Mouse (Mus musculus) heart, embryonic 15.5 days (tissue): ENCODE measurements at regions not wholly inside any gene's neighbourhood (a gene's known extent, or its start where the extent isn't known, plus 50 kb on each side); places are given as distances from the start of the nearest gene placed in this dataset.

ENCODE experiments used
- ATAC-seq: fragments of 200-750 bp; cut with Nextera tagmentation; replicated peaks from 2 replicates; pipeline ENCODE4 v1.8.0; 2017; ENCODE audit warnings: low read depth, moderate TSS enrichment; ENCODE audit not compliant: insufficient number of reproducible peaks, insufficient read depth, low FRiP score
- H3K27ac ChIP-seq: fragments of 300-500 bp; sonication (generic); 2 replicates; pipeline ENCODE4 v1.5.1; 2015; ENCODE audit warnings: mild to moderate bottlenecking, inconsistent platforms
- H3K27me3 ChIP-seq: fragments of 300-500 bp; sonication (generic); 2 replicates; pipeline ENCODE4 v1.6.1; 2015; ENCODE audit warnings: inconsistent platforms
- H3K36me3 ChIP-seq: fragments of 300-500 bp; sonication (generic); 2 replicates; pipeline ENCODE4 v1.6.1; 2015; ENCODE audit warnings: mild to moderate bottlenecking, inconsistent platforms
- H3K4me1 ChIP-seq: fragments of 300-500 bp; sonication (generic); replicated peaks from 2 replicates; pipeline ENCODE4 v1.6.1; 2015; ENCODE audit warnings: inconsistent platforms
- H3K4me2 ChIP-seq: fragments of 300-500 bp; sonication (generic); 2 replicates; pipeline ENCODE4 v1.6.1; 2015; ENCODE audit warnings: inconsistent platforms, mild to moderate bottlenecking, moderate library complexity
- H3K4me3 ChIP-seq: fragments of 300-500 bp; sonication (generic); 2 replicates; pipeline ENCODE4 v1.5.1; 2015; ENCODE audit warnings: mild to moderate bottlenecking, inconsistent platforms
- H3K9ac ChIP-seq: fragments of 300-500 bp; sonication (generic); 2 replicates; pipeline ENCODE4 v1.6.1; 2015; ENCODE audit warnings: mild to moderate bottlenecking, inconsistent platforms
- H3K9me3 ChIP-seq: fragments of 300-500 bp; sonication (generic); replicated peaks from 2 replicates; pipeline ENCODE4 v1.6.1; 2016; ENCODE audit warnings: inconsistent platforms
- WGBS: fragments of 180-500 bp; shearing (Covaris S2); methylation state at CpG from one replicate; pipeline ENCODE4 v1.1.7; 2015; ENCODE audit warnings: mixed read lengths; 5-methylcytosine and 5-hydroxymethylcytosine counted together

GRCm38 (mm10) chr15:36719241-36719640 is 288.3 kb downstream of the Zfp706 start:
- H3K4me1 ChIP-seq, result peaks cover 23% of the 10 kb centered on the region
- H3K9ac ChIP-seq, result no peak overlapping the region

GRCm38 (mm10) chr15:36717835-36718234 is 289.7 kb downstream of the Zfp706 start:
- no peaks in the 10 kb centered on the region for H3K36me3 ChIP-seq
- H3K4me2 ChIP-seq, result no peak overlapping the region
- H3K27me3 ChIP-seq, result no peaks in the 10 kb centered on the region
- H3K9me3 ChIP-seq, result no peaks in the 10 kb centered on the region
- no peak overlapping the region for H3K27ac ChIP-seq
- no peak overlapping the region for H3K4me3 ChIP-seq
- H3K4me1 ChIP-seq, result peaks cover 20% of the 10 kb centered on the region
- H3K9ac ChIP-seq, result no peak overlapping the region
- 76% methylated on average over 6 of the region's 6 CpGs for WGBS
- ATAC-seq, result no peak

More at GRCm38 (mm10) chr15:36719241-36719640, 288.3 kb downstream of the Zfp706 start:
- ATAC-seq, result no peak
- Histone ChIP-seq H3K36me3 (no peaks in the 10 kb centered on the region), H3K9me3 (no peaks in the 10 kb centered on the region), H3K4me3 (no peak overlapping the region), H3K4me2 (no peak overlapping the region), H3K27ac (no peak overlapping the region), H3K27me3 (no peaks in the 10 kb centered on the region)
- WGBS, result 47% methylated on average over 2 of the region's 2 CpGs

GRCm38 (mm10) chr15:36716686-36717038 is 290.9 kb downstream of the Zfp706 start:
- no peaks in the 10 kb centered on the region for H3K9me3 ChIP-seq
- peak overlapping the region; percentile 43; the same call in 1 of the 2 replicates for H3K9ac ChIP-seq
- H3K4me1 ChIP-seq, result peaks cover 8% of the 10 kb centered on the region
- no peaks in the 10 kb centered on the region for H3K36me3 ChIP-seq
- H3K27ac ChIP-seq, result peak overlapping the region; percentile 70
- peak; percentile 33; the same call in 1 of the 2 replicates for ATAC-seq
- H3K4me2 ChIP-seq, result peak overlapping the region; percentile 59; the same call in 1 of the 2 replicates
- H3K27me3 ChIP-seq, result no peaks in the 10 kb centered on the region
- no peak overlapping the region for H3K4me3 ChIP-seq

- H3K9me3 ChIP-seq, result no peaks in the 10 kb centered on the region
- no peaks in the 10 kb centered on the region for H3K27me3 ChIP-seq
- peak overlapping the region; percentile 43 for H3K9ac ChIP-seq
- H3K4me3 ChIP-seq, result peak overlapping the region; percentile 45
- peaks cover 8% of the 10 kb centered on the region for H3K4me1 ChIP-seq
- H3K36me3 ChIP-seq, result no peaks in the 10 kb centered on the region
- H3K4me2 ChIP-seq, result peak overlapping the region; percentile 59
- ATAC-seq, result peak; percentile 63; the same call in 1 of the 2 replicates
- peak overlapping the region; percentile 70 for H3K27ac ChIP-seq
- 9% methylated on average over 26 of the region's 26 CpGs for whole genome bisulfite sequencing
Measured at GRCm38 (mm10) chr15:36715745-36716685, 291.6 kb downstream of the Zfp706 start.

GRCm38 (mm10) chr15:36715159-36715558 is 292.4 kb downstream of the Zfp706 start:
- Histone ChIP-seq H3K4me2 (no peak overlapping the region), H3K9ac (no peak overlapping the region), H3K4me1 (peaks cover 8% of the 10 kb centered on the region), H3K36me3 (no peaks in the 10 kb centered on the region), H3K27ac (no peak overlapping the region), H3K27me3 (no peaks in the 10 kb centered on the region), H3K9me3 (no peaks in the 10 kb centered on the region), H3K4me3 (no peak overlapping the region)
- 85% methylated on average over 6 of the region's 6 CpGs for WGBS
- no peak for ATAC-seq

- Histone ChIP-seq H3K27ac (no peak overlapping the region), H3K36me3 (no peaks in the 10 kb centered on the region), H3K9ac (no peak overlapping the region), H3K27me3 (no peaks in the 10 kb centered on the region), H3K9me3 (no peaks in the 10 kb centered on the region), H3K4me2 (no peak overlapping the region), H3K4me3 (no peak overlapping the region), H3K4me1 (no peaks in the 10 kb centered on the region)
- no peak for ATAC-seq
- WGBS, result 57% methylated on average over 3 of the region's 3 CpGs
Measured at GRCm38 (mm10) chr15:36709788-36710187, 297.8 kb downstream of the Zfp706 start.

- ATAC-seq, result no peak
Measured at GRCm38 (mm10) chr15:36708471-36708870, 299.1 kb downstream of the Zfp706 start.

GRCm38 (mm10) chr15:36705990-36706389 is 301.6 kb downstream of the Zfp706 start:
- no peaks in the 10 kb centered on the region for H3K36me3 ChIP-seq
- ATAC-seq, result no peak
- H3K4me1 ChIP-seq, result no peaks in the 10 kb centered on the region
- H3K4me3 ChIP-seq, result no peak overlapping the region
- H3K27ac ChIP-seq, result no peak overlapping the region
- H3K27me3 ChIP-seq, result no peaks in the 10 kb centered on the region
- H3K9ac ChIP-seq, result no peak overlapping the region
- 23% methylated on average over 4 of the region's 4 CpGs for WGBS
- H3K4me2 ChIP-seq, result no peak overlapping the region
- no peaks in the 10 kb centered on the region for H3K9me3 ChIP-seq

More at GRCm38 (mm10) chr15:36708471-36708870, 299.1 kb downstream of the Zfp706 start:
- no peaks in the 10 kb centered on the region for H3K36me3 ChIP-seq
- no peak overlapping the region for H3K4me3 ChIP-seq
- WGBS, result 13% methylated on average over 3 of the region's 3 CpGs
- H3K9ac ChIP-seq, result no peak overlapping the region
- no peak overlapping the region for H3K4me2 ChIP-seq
- no peaks in the 10 kb centered on the region for H3K9me3 ChIP-seq
- no peaks in the 10 kb centered on the region for H3K27me3 ChIP-seq
- no peaks in the 10 kb centered on the region for H3K4me1 ChIP-seq
- no peak overlapping the region for H3K27ac ChIP-seq

GRCm38 (mm10) chr15:36705391-36705790 is 302.2 kb downstream of the Zfp706 start:
- no peak for ATAC-seq
- WGBS, result 29% methylated on average over 2 of the region's 2 CpGs
- no peak overlapping the region for H3K27ac ChIP-seq
- H3K4me1 ChIP-seq, result no peaks in the 10 kb centered on the region
- H3K9me3 ChIP-seq, result no peaks in the 10 kb centered on the region
- no peak overlapping the region for H3K4me3 ChIP-seq
- no peaks in the 10 kb centered on the region for H3K36me3 ChIP-seq
- H3K27me3 ChIP-seq, result no peaks in the 10 kb centered on the region
- H3K4me2 ChIP-seq, result no peak overlapping the region
- H3K9ac ChIP-seq, result no peak overlapping the region

GRCm38 (mm10) chr15:36701846-36702245 is 305.7 kb downstream of the Zfp706 start:
- Histone ChIP-seq H3K9ac (no peak overlapping the region), H3K9me3 (no peaks in the 10 kb centered on the region), H3K36me3 (no peaks in the 10 kb centered on the region), H3K4me1 (no peaks in the 10 kb centered on the region), H3K4me2 (no peak overlapping the region), H3K27me3 (no peaks in the 10 kb centered on the region), H3K4me3 (no peak overlapping the region), H3K27ac (no peak overlapping the region)
- WGBS, result 42% methylated on average over 8 of the region's 8 CpGs
- no peak for ATAC-seq

- Histone ChIP-seq H3K4me2 (no peak overlapping the region), H3K36me3 (no peaks in the 10 kb centered on the region), H3K9ac (no peak overlapping the region), H3K27me3 (no peaks in the 10 kb centered on the region), H3K9me3 (no peaks in the 10 kb centered on the region), H3K4me1 (no peaks in the 10 kb centered on the region), H3K27ac (no peak overlapping the region), H3K4me3 (no peak overlapping the region)
- WGBS, result 58% methylated on average over 5 of the region's 5 CpGs
- ATAC-seq, result no peak
Measured at GRCm38 (mm10) chr15:36700196-36700595, 307.4 kb downstream of the Zfp706 start.
